Mouse (Mus musculus) heart, adult 2 months (tissue): ENCODE results near the gene Samhd1.

Experiments
- CTCF ChIP-seq: fragments of 200-600 bp; IDR thresholded peaks from 2 replicates; pipeline ENCODE4 v1.8.1; 2022; ENCODE audit warnings: antibody characterized with exemption, mild to moderate bottlenecking, moderate library complexity
- EP300 ChIP-seq: fragments of 200-500 bp; IDR thresholded peaks from 2 replicates; pipeline ENCODE4 v1.6.1; 2011; ENCODE audit warnings: low read depth, low read length, control low read depth; ENCODE audit not compliant: insufficient read depth
- POLR2A ChIP-seq: fragments of 200-500 bp; IDR thresholded peaks from 2 replicates; pipeline ENCODE4 v1.6.1; 2011; ENCODE audit warnings: mild to moderate bottlenecking, low read depth, low read length, control low read depth; ENCODE audit not compliant: insufficient read depth

DNA sequence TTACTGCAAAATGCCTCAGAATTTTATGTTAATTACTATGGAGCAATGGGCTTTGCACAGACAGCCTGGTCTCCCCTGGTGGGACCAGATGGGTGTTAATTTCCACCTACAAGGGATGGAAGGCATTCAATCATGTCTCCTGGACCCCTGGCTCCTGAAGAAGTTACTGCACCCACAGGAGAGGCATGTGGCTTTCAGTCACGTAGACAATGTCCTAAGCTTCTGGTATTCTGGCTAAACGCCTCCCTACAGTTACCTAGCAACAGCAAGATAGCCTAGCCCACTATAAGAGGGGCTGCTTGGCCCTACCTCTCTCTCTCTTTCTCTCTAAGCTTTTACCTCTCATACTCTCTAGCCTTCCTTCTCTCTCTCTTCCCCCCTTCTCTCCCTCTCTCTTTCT is 32.8 kb downstream of the Samhd1 start:
- TF ChIP-seq CTCF, result no peak
- no peak for TF ChIP-seq EP300
- no peak for TF ChIP-seq POLR2A
